Mouse (Mus musculus): ENCODE measurements at regions not wholly inside any gene's neighbourhood (a gene's known extent, or its start where the extent isn't known, plus 50 kb on each side); places are given as distances from the start of the nearest gene placed in this dataset.

DNA sequence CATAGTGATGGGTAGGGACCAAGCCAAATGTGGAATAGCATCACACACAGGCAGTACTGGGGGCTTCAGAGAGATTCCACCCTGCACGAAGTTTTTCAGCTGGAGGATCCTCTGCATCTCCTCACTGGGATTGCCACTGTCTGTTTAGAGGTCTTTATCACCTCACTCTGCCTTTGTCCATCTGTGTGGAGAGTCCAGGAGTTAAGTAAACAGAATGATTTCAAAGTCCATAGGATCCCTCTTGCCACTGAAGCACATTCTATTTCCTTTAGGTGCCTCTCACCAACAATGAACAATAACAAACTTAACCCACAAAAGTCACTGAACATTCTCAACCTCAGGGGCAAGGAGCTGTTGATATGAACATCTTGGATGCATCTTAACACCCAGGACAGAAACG lies 82.7 kb downstream of the Lyplal1 start:
- DNase-seq (ENCODE audit: low spot score in 2 of 2): no peak
